Mouse (Mus musculus): ENCODE data around the gene Jmjd7.

Gene Jmjd7

DNA sequence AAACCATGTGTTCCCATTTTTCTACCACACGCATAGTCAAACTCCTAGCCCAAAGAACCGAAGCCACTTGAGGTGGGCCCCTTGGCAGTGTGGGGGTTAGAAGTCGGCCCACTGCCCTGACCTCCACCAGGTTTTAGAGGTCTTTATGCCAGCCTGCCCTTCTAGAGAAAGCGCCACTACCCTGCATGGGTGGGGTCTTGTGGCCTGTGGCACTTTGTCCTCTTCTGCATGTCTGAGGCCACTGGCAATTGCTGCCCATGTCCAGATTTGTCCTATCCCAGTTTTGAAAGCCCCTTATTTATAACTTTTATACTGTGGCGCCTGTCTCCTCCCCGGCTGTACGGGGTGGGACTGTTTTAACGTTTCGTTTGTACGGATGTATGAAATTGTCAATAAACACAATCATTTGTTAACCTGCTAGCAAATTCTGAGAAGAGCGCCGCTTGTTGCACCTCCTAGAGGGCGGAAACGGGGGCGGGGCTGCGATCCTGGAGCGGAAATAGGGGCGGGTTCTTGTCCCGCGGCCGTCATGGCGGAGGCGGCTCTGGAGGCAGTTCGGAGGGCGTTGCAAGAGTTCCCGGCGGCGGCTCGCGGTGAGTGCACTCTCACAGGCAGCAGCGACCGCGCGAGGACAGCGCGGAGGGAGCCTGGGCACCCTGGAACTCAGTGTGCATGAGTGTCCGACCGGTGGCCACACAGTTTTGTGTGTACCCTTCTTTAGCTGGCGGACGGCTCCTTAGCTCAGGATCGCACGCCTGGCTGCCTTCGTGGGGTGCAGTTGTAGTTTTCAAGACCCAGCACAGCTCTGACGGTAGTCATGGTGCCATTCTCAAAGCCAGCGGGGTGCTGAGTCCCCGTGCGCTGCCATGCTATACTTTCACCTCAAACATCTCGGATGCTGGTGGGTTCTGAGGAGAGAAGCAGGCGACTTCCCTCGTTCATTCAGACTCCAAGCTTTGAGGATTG lies at the start of gene Jmjd7, which contains the start of gene Gm28042:
Jmjd7 (plus strand) TSS at position 500 of the 966 bp plus-strand sequence.
Gm28042 (plus strand) TSS at position 510 of the 966 bp plus-strand sequence.
- DNase-seq (ENCODE audit: low read depth, low spot score), result peak; percentile 76

DNA sequence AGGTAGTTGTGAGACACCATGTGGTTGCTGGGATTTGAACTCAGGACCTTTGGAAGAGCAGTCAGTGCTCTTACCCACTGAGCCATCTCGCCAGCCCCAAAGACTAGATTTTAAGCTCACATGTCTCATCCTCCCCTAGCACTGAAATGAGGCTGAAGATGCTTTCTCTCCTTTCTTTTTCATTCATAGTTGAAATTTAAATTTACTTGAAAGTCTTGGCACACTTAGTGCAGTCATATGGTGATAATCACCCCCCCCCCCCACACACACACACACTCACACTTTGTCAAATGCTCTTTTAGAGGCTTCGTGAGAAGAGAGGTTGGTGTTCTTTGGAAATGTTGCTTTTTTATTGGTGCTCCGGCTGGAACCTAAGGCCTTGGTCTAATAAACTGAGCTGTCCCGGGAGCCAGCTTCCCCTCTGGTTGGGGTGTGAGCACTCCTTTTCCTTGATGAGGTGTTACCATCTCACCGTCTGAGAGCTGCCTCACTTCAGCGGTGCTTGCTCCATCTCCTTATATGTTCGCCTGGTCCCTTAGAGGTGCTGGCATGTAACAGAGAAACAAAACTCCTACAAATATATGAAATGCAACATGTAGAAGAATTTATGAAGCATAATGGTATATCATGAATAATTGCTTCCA lies 46.8 kb upstream of the Jmjd7 start:
- no peak for DNase-seq (ENCODE audit: low read depth, low spot score)

DNA sequence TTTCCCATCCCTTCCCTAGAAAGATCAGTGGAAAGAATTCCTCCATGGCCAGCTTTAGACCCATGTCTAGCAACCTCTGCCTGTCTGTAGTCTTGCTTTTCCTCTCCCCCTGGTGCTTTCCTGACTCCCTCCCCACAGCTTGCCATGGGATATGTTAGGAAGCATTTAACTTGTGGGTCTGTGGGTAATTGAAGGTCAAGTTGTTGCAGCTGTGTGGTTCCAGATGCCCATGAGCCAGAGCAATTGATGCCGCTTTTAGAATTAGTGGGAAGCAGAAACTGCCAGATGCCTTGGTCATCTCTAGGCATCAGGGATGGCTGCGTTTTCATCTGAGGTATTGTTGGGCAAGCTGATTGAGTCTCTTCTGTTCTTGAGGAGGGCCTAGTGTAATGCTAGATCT lies 45.7 kb upstream of the Jmjd7 start:
- no peak for DNase-seq (ENCODE audit: low read depth, low spot score)

DNA sequence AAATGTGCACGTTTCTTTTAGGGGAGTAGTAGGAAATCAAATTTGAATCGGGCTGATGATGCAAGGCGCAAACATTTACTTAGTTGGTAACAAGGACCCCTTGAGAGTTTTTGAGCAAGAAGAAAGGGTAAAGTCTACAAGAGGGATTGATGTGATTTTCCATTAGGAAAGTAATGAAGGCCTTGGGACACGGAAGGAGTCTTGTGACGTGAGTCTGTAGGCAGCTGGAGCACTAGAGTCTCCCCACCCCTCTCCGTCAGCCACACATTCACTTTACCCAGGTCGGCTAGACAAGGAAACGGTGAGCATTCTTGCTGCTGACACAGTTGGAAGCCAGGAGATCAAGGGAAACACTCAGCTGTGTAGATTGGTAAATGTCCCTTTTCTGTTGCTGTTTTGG lies 41.4 kb upstream of the Jmjd7 start:
- DNase-seq (ENCODE audit: low read depth, low spot score), result no peak

DNA sequence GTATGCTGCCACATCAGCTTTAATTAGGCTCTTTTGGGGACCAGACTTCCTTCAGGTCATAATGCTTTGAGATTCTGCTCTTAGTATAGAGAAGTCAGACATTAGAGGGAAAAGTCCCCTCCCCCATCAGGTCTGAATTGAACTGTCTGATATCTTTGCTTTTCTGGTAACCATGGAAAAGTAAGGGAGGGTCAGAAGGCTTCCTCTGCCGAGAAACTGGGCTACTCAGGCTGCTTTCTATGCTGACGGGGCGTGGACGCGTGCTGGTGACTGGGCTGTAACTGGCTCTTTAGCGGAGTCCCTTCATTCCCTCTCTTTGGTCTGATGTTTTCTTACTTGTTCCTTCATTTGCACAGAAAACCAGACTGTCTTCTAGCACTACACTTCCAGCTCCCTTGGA lies 40.9 kb upstream of the Jmjd7 start:
- no peak for DNase-seq (ENCODE audit: low read depth, low spot score)

DNA sequence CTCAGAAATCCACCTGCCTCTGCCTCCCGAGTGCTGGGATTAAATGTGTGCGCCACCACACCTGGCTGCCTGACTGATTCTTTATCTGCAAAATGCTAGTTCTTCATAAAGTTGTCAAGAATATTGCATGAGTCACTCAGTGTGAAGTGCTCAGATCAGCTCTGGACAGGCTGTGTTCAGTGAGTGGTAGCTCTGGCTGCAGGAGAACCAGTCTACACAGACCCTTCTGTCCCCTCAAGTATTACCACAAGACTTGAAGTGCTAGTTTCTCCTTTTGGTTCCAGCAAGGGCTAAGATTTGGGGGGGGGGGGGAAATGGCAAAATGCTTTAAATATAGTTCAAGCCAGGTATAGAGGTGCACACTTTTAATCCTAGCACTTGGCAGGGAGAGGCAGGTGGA lies 39.8 kb upstream of the Jmjd7 start:
- no peak for DNase-seq (ENCODE audit: low read depth, low spot score)

DNA sequence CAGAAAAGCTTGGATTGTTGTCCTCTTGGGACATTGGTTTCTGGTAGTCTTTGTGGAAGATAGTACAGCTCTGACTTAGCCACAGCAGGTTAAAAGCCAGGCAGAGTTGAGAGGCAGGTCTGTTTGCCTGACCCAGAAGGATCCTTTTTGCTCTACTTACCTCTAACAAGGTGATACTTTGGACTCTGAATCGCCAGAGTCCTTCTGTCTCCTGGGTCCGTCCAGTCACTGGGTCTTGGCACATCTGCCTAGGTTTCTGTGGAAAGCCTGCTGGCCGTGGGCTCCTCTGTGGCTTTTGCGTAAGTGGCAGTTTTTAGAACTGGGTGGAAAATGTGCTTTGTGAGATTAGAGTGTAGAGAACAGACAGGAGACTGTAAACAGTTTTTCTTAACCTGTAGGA lies 38.3 kb upstream of the Jmjd7 start:
- no peak for DNase-seq (ENCODE audit: low read depth, low spot score)

DNA sequence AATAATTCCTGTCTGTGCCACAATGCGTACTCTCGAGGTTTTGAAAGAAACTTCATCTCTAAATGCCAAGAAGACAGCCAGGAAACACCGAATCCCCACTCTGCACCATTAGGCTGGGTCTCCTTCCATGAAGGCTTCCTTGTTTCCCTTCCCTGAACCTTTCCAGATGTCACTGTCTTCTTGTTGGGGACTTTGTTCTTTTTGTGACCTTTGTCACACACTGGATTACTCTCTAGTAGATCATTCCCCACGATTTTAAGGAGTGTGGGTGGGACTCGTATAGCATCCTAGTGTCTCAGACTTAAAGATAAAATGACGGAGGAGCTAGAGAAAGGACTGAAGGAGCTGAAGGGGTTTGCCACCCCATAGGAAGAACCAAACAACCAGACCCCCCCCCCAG lies 36.4 kb upstream of the Jmjd7 start:
- DNase-seq (ENCODE audit: low read depth, low spot score), result no peak

DNA sequence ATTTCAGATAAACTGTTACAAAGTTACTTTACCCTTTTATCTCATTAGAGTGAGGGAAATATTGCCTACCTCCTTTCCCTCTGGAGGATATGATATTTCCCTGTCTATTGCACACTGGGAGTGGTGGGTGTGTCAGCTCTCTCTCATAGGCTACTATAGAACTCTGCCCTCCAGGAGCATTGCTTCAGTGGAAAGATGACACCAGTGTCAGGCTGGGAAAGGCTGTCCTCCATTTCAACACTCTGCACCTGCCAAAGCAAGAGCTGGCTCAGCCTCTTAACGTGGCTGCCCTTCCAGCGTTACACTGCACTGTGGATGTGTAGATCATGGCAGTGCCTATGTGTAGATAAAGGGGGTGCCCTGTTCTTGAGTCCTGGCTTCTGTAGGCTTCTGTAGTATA lies 34.9 kb upstream of the Jmjd7 start:
- DNase-seq (ENCODE audit: low read depth, low spot score), result no peak

DNA sequence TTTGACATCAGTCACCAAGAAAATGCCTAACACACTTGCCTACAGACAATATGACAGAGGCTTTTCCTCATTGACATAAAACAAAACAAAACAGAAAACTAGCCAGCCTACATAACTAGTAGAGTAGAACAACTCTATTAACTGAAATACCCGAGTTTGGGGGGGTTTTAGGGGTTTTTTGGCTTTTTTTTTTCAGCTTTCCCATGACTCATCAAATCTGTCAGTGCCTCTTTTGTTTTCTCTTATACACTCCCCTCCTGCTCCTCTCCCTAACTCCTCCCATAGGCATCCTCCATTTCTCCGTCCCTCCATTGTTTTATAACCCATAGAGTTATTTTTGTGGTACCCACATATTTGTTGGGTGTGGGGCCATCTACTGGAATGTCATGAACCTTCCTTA lies 33.8 kb upstream of the Jmjd7 start:
- DNase-seq (ENCODE audit: low read depth, low spot score), result no peak

DNA sequence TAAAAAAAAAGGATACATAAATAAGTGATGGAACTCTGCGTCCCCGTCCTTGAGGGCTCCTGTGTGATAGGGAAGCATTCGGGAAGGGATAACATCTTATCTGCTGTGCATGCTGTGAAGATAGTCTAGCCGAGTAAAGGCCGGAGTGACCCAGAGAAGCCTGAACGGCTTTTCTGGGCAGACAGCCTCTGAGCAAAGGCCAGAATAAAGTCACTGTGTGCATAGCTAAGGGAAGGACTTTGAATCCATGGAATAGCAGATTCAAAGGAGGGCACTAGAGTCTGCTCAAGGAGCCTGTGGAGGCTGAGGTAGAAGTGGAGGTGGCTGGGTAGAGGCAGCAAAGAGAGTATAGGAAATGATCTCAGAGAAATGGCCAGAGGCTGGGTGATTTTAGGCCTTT lies 32.4 kb upstream of the Jmjd7 start:
- no peak for DNase-seq (ENCODE audit: low read depth, low spot score)

DNA sequence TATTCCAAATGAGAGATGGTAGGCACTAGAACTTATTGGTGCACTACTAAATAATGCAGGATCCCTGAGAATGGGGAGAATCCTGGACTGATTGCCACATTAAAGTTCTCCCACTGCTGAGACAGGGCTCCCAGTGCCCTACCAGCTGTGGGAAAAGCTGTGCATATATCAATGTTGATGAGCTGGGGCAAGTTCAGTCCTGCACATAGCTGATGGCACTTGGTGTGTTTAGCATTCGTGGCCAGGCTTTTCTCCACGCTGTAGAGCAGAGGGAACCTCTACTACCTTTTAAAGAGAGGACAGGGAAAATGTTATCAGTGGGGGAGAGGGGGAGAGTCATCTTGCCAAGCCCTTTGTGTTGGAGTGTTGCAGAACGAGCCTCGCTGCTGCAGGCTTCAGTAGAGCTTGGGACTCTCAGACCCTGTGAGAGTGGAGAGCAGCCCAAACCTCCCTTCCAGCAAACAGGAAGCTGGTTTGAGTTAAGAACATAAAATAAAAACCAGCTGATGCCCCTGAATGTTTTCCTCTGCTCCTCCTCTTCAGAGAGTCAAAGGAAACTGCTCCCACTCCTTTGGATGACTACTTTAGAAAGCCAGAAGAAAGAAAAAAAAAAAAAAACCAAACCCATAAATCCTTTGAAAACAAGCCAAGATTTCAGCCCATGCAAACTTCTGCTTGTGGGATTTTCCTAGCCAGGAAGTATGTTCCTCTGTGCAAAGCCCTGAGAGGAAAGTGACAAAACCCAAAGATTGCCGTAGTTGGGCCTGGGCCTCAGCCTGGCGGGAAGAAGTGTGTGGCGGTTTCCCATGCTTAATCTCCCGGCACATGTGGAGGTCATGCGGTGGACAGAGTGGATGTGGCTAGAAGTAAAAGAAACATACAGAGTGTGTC lies 31.6 kb upstream of the Jmjd7 start:
- DNase-seq (ENCODE audit: low read depth, low spot score), result peak; percentile 57

DNA sequence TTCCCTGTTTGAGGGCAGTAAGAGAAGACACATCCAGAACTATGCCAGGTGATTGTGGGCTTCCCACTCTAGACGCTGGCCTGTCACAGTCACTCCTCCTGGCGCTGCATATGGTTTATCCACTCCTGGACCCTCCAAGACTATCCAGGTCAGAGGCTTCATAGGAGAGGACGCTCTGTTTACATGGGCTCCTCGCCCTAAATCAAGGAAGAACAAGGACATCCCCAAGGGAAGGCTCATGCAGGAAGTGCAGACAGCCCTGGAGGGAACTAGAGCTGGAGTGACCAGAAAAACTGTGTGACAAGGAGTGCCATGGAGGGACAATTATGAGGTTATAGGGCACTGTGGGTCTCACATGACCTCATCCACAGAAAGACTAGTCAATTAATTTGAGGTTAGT lies 29.9 kb upstream of the Jmjd7 start:
- DNase-seq (ENCODE audit: low read depth, low spot score), result no peak

DNA sequence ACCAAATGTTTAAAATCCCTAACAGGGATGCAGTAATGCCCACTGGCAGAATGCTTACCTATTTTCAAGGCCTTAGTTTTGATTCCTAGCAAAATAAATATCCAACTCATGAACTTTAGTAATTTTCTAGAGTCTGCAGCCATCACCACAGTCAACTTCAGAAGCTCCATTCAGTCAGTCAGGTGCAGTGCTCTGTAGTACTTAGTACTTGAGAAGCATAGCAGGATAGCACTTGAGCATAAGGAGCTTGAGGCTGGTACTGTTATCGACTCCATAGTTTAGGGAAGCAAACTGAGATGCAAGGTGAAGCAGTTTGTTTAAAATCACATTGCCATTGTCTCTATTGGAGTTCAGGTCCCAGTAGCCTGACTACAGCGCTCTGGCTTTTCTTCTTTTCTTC lies 27.6 kb upstream of the Jmjd7 start:
- DNase-seq (ENCODE audit: low read depth, low spot score), result no peak

DNA sequence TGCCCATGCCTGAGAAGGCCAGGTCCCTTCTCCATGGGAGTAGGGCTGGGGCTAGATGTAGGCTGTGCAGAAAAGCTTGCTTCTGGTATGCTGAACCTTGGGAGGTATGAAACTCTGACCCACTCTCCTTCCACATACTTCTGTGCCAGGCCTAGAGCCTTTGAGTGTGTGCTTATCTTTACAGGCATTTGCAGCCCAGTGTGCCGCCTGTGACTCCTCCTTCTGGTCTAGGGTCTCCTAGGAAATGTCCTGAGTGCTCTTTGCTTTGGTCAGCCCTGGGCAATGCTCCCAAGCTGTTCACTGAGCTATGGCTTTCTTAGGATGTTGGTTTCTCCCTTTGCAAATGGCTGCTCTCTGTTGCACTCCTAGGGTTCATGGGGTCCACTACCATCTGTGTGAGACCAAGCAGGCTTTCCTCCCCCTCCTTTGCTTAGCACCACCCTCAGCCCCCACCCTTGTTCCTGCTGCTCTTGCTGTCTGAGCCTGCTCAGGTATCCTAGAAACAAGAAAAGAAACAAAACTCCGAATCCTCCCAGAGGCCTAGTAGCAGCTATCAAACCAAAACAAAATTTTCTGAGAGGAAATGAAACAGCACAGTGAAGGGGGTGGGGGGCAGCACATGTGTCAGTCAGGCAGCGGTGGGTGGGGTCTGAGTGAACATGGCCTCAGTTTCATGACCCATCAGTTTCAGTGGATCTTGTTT lies 26.2 kb upstream of the Jmjd7 start:
- DNase-seq (ENCODE audit: low read depth, low spot score), result no peak

DNA sequence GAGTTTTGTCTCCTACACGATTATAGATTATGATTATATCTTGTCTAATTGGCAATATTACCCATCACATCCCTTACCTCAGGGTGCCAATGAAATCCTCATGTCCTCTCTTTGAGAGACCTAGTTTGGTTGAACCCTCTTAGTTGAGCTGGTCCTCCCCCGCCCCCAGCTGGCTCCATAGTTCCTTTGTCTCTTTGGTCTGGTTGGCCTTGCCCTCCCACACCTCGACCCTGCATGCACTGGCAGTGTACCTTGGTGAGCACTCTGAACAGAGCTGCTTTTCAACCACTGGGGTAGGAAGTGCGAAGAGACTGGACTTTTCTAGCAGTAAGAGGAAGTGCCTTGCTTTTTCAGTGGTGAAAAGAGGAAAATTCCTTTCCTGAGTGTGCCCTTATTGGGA lies 25.3 kb upstream of the Jmjd7 start:
- DNase-seq (ENCODE audit: low read depth, low spot score), result no peak

DNA sequence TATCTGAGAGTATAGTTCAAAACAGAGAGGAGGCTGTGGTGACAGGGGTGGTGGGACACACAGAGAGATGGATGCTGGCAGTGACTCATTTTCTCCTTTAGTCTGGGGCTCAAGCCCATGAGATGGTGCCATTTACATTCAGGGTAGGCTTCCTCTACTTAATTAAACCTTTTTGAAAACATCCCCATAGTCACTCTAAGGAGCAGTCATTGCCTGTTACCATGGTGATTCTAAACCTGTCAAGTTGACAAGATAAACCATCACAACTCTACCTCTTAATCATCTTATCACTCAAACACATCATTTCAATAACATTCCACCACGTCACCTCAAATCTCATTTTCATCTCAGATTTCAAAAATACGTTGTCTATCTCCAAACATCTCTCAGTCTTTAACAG lies 23.3 kb upstream of the Jmjd7 start:
- no peak for DNase-seq (ENCODE audit: low read depth, low spot score)

DNA sequence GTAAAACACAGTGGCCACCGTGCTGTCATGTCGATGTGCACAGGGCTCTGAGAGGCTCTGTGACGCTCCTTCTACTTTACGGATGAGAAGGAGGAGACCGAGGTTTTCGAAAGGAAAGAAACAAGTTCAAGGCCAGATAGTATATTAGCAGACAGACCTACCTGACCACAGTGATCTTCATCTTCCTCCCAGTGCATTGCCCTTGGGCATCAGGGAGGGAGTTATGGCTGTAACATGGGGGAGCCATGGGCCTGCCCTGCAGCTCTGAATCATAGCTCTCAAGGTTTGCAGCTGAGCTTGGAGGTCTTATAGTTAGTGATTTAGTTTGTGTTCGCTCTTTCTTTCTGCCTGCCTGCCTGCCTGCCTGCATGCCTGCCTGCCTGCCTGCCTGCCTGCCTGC lies 20.6 kb upstream of the Jmjd7 start:
- no peak for DNase-seq (ENCODE audit: low read depth, low spot score)

DNA sequence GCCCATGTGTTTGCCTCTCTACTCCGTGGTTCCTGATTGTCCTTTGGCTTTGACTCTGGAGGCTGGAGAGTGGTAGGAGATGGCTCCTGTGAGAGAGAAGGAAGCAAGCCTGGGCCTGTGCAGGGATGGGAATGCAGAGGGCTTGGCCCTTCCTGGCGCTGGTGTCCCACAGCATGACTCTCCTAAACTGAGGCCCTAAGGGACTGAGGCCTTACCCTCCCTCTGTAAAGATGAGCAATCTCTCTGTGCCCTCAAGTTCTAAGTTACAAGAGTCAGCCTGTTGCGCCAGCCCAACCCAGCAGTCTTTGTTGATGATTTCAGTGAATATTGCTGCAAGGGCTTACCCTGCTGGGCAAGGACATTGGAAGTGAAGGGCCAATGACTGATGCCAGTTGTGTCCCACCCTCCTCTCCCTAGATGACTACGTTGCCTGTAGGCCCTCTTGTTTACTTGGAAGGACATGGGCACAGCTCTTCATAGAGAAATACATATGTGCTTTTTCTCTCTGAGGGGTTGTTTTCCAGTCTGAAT lies 19.5 kb upstream of the Jmjd7 start:
- DNase-seq (ENCODE audit: low read depth, low spot score), result no peak

DNA sequence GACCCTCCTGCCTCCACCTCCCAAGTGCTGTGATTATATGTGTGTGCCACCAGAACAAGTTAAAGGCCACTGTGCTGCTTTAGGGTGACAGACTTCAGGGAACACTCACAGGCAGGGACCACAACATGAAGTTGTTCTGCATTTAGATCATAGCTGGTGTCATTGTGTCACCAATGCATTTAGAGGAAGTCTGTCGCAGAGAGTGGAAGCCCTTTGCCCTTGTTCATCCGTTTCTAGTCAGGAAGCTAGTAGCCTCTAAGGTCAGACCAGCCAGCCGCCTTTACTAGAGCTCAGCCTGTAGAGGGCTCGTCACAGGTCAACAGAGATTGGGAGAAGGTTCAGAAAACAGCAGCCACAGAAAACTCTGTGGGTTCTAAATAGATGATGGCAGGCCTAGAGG lies 18.6 kb upstream of the Jmjd7 start:
- DNase-seq (ENCODE audit: low read depth, low spot score), result no peak
